Mouse (Mus musculus): ENCODE data around the gene Zfp853.

Gene Zfp853

GRCm38 (mm10) chr5:143292879-143293278 is 544 bp downstream of the Zfp853 start:
- DNase-seq (ENCODE audit: low spot score in 2 of 2): no peak

DNA sequence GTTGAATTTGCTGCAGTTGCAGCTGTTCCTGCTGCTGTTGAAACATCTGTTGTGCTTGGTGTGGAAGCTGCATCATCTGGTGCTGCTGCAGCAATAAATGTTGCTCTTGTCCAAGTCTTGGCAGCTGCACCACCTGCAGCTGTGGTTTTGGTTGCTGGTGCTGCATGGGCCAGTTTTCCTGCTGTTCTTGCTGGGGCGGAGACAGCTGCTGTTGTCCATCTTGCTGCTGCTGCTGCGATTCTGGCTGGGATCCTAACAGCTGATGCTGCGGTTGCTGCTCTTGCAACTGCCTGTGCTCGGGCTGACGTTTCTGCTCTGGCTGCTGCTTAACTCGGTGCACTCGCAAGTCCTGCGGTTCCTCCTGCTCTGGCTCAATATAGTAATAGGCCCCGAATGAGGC is 4.1 kb downstream of the Zfp853 start:
- DNase-seq (ENCODE audit: low spot score in 2 of 2): no peak

DNA sequence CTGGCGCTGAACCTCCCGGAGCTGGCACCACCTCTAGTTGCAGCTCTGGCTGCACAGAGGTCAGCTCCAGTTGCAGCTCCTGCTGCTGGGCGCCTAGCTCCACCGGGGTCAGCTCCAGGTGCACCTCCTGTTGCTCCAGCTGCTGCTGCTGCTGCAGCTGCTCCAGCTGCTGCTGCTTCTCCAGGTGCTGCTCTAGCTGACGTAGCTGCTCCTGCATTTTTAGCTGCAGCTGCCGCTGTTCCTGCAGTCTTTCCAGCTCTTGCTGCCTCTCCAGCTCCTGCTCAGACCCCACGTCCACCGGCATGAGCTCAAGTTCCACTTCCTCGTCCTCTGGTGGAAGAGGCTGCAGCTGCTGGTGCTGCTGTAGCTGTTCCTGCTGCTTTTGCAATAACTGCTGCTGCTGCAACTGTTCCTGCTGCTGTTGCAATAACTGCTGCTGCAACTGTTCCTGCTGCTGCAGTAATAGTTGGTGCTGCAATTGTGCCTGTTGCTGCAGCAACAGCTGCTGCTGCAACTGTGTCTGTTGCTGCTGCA is 5.0 kb downstream of the Zfp853 start:
- no peak for DNase-seq (ENCODE audit: low spot score in 2 of 2)

DNA sequence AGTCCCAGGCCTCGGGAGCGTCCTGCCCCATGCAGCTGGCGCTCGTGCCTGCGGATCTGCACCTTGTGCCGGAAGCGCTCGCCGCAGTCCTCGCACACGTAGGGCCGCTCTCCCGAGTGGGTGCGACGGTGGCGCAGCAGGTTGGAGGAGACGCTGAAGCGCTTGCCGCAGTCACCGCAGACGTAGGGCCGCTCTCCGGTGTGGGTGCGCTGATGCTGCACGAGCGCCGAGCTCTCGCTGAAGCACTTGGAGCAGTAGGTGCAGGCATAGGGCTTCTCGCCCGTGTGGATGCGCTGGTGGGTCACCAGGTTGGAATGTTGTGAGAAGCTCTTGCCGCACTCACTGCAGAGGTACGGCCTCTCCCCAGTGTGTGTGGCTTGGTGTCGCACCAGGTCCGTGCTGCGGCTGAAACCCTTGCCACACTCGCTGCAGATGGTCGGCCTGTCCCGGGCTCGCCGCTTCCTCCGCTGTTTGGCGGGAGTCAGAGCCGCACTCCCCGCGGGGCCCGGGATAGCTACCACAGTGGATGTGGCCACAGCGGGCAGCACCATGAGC is 5.6 kb downstream of the Zfp853 start:
- DNase-seq (ENCODE audit: low spot score in 2 of 2): no peak

DNA sequence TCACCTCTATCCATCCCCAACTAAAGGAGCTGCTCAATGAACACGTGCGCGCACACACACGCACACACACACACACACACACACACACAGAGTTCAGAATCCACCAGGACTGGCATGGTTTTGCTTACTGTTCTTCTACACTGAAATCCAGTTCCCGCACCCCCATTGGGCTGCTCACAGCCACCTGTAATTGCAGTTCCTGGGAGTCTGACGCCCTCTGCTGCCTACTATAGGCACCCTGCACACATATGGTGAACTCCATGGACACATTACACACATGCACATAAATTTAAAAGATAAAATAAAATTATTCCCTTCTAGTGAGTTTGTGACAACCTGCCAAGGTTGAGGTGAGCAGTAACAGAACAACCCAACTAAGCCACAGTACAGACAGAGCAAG is 8.7 kb downstream of the Zfp853 start:
- no peak for DNase-seq (ENCODE audit: low spot score in 2 of 2)

GRCm38 (mm10) chr5:143279247-143279646 is 14.2 kb downstream of the Zfp853 start:
- DNase-seq (ENCODE audit: low spot score in 2 of 2): no peak

- DNase-seq (ENCODE audit: low spot score in 2 of 2): no peak
Measured at GRCm38 (mm10) chr5:143275761-143276160, 17.7 kb downstream of the Zfp853 start.

GRCm38 (mm10) chr5:143272540-143273330 is 20.7 kb downstream of the Zfp853 start:
- peak in 1 of 2 experiments; percentile 33 for DNase-seq (ENCODE audit: low spot score in 2 of 2)

GRCm38 (mm10) chr5:143272108-143272507 is 21.3 kb downstream of the Zfp853 start:
- no peak for DNase-seq (ENCODE audit: low spot score in 2 of 2)

GRCm38 (mm10) chr5:143271642-143272041 is 21.8 kb downstream of the Zfp853 start:
- DNase-seq (ENCODE audit: low spot score in 2 of 2): no peak

GRCm38 (mm10) chr5:143270151-143270519 is 23.3 kb downstream of the Zfp853 start:
- DNase-seq (ENCODE audit: low spot score in 2 of 2): no peak

- peak in 1 of 2 experiments; percentile 19 for DNase-seq (ENCODE audit: low spot score in 2 of 2)
Measured at GRCm38 (mm10) chr5:143269363-143270150, 23.9 kb downstream of the Zfp853 start, which contains the start of gene Zfp316. Zfp316 (minus strand) TSS chr5:143270022.

DNA sequence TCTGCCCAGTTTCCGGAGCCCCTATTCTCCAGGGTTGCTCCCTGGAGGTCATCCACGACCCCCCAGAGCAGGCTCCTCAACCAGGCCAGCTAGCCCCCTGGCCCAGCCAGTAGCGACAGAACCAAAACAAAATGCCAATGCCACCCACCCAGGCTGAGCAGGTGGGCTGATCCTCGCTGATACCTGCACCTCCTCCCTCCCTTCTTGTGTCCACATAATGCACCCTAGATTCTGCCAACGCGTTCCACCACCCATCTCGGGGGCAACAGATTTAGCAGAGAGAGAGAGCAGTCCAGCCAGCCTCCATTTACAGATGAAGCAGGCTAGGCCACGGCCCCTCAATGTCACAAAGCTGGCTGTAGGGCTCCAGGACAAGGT is 24.4 kb downstream of the Zfp853 start:
- DNase-seq (ENCODE audit: low spot score in 2 of 2): no peak

DNA sequence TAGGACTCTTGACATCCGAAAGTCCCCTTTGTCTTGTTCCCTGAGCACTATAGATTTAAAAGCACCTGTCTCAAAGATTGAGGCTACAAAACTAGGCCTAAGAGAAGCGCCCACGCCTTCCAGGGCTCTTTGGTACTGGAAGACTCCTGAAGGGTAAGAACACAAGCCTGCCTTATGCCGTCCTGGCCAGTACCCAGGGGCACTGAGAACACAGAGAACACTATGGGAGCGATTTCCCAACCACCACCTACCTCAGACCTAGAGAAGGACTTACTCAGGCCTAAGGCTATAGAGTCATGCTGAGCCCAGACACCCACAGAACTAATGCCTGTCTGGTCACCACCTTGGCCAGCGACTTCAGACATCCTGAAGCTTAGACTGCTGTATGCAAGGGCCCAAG is 26.6 kb downstream of the Zfp853 start:
- no peak for DNase-seq (ENCODE audit: low spot score in 2 of 2)

- DNase-seq (ENCODE audit: low spot score in 2 of 2): no peak
Measured at GRCm38 (mm10) chr5:143265409-143265808, 28.0 kb downstream of the Zfp853 start.

DNA sequence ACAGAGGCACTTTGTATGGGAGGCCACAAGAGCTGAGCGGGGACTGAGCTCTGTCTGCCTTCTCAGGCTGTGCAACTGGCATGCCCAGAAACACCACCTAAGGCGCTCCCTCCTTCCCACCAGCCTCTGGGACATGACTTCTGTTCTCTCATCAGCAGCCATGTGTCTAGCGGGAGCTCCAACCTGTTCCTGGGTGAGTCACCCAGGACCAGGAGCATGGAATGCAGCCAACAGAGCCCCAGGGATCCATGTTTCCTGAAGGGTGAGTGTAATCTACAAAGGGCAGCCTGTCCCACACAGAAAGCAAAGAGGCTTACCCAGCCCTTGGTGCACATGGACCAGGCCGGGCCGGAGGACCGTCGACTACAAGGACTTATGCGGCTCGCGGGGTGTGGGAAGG is 28.7 kb downstream of the Zfp853 start:
- no peak for DNase-seq (ENCODE audit: low spot score in 2 of 2)

DNA sequence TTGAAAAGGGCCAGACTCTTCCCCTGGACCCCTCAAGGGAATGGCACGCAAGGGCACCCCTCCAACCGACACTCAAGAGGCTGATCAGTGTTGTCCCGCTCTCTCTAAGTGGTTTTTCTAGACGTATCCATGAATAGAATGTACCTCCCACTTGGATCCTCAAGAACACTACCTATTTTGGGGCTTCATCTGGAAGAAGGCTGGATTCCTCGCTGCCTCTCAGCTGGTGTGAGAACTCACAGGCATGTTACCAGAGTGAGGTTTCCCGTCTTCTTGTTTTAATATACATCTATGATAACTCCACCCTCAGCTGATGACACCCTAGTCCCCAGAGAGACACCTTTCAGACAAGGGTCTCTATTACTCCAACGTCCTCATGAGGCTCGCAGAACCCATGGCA is 31.8 kb downstream of the Zfp853 start:
- no peak for DNase-seq (ENCODE audit: low spot score in 2 of 2)

DNA sequence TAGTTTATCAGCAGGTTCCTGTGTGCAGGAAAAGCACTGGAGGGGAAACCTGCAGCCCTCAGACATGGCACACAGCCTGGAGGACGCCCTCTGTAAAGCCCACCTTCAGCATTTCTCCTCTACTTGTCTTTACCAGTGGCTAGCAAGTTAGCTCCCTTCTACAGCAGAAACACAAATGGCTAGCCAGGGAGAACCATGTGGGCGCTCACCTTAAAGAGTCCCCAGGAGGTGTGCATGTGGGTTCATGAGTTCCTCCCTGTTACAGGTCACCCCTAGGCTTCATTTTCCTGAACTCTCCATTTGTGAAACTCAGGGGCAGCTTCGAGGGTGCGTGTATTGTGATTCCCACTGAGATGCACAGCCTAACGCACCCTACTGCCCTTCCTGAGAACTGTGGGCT is 37.6 kb downstream of the Zfp853 start:
- no peak for DNase-seq (ENCODE audit: low spot score in 2 of 2)

GRCm38 (mm10) chr5:143255131-143255519 is 38.3 kb downstream of the Zfp853 start:
- DNase-seq (ENCODE audit: low spot score in 2 of 2): no peak

- no peak for DNase-seq (ENCODE audit: low spot score in 2 of 2)
Measured at GRCm38 (mm10) chr5:143254487-143255130, 38.8 kb downstream of the Zfp853 start.

- DNase-seq (ENCODE audit: low spot score in 2 of 2): no peak
Measured at GRCm38 (mm10) chr5:143253881-143254486, 39.4 kb downstream of the Zfp853 start.

All from spleen, postnatal 14 days (tissue).